Comparison of ENCODE assay signal across 18 mouse cellular contexts in the genomic region with DNA sequence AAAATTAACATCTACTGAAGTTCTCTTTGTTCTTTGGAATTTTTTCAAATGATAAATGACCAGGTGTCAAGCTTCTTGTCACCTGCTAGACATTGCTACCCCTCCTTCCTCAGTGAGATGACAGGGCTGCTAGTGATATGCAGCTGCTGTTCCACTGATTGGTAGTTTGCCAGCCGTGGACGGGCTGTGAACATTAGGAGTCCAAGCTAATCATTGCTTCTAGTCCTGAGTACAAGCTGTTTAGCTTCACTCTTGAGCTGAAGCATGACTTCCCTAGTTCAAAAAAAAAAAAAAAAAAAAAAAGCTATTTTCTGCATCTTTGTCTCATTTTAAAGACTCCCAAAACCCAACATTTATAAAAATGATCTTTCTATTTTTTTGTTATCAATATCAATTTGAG. TPM values are rescaled to one million over a fixed set of nuclear protein-coding genes. Genes with fewer than 3 reads are reported as not detected.
A peak's percentile ranks its signal among the peaks of the same experiment; 100 is the strongest.
DNase-seq lines count a peak whose midpoint lies in the region; ATAC-seq and TF ChIP-seq lines count a peak whose summit lies in the region.
"Had no signal": no experiment of that assay in that cellular context is flagged by ENCODE, and none has a peak within 500 bp of the region (broad histone marks: within the 10 kb centered on the region; RNA-seq: fewer than 3 reads in every experiment).

No protein-coding gene starts in this region.

- no peak overlapping the region for H3K4me3 ChIP-seq in lung, embryonic 14.5 days (ENCODE audit: low read depth, low read length)
- H3K4me3 ChIP-seq in lung, adult 2 months (replicated peaks; ENCODE audit: extremely low read depth, low read depth, low read length) = no peak overlapping the region
- no peak overlapping the region for H3K4me3 ChIP-seq in lung, postnatal 0 days (ENCODE audit: low read depth, low read length)
- no peak overlapping the region for H3K4me3 ChIP-seq in forebrain, embryonic 10.5 days
- H3K4me3 ChIP-seq: embryonic facial prominence, embryonic 15.5 days; erythroblast, embryonic 14.5 days; forebrain, embryonic 15.5 days; heart, embryonic 15.5 days; hindbrain, embryonic 15.5 days had no signal

- DNase-seq in lung, embryonic 14.5 days = peak; percentile 79
- no peak for DNase-seq in lung, adult 2 months
- peak; percentile 5 for DNase-seq in lung, postnatal 0 days (ENCODE audit: low spot score)
- peak; percentile 31 for DNase-seq in lung, postnatal 36 days
- DNase-seq in forebrain, embryonic 10.5 days (ENCODE audit: extremely low spot score, low spot score) = no peak
- DNase-seq in left cerebral cortex, postnatal 25 days (ENCODE audit: low spot score in 2 of 2) = no peak
- DNase-seq: adrenal gland, postnatal 10 days; cerebellum, adult 11-12 months; cerebellum, adult 9-11 months; gastrocnemius, postnatal 36 days; heart, adult 18-20 months; heart, postnatal 36 days had no signal

- intact Hi-C loops in left cerebral cortex, postnatal 25 days (cut with DNase I) = no loop called here

- no peak for TF ChIP-seq EP300 in lung, postnatal 0 days (IDR thresholded peaks at IDR 0.05)

- WGBS in lung, embryonic 14.5 days = 33% methylated on average over 2 of the region's 2 CpGs
- WGBS in lung, adult 2 months = 50% methylated on average over 2 of the region's 2 CpGs
- 23% methylated on average over 2 of the region's 2 CpGs for WGBS in lung, postnatal 0 days
- WGBS in forebrain, embryonic 10.5 days = 93% methylated on average over 2 of the region's 2 CpGs

- no peak overlapping the region for H3K27ac ChIP-seq in lung, embryonic 14.5 days (ENCODE audit: low read depth)
- H3K27ac ChIP-seq in lung, postnatal 0 days (ENCODE audit: low read length) = no peak overlapping the region
- no peak overlapping the region for H3K27ac ChIP-seq in forebrain, embryonic 10.5 days
- H3K27ac ChIP-seq: embryonic facial prominence, embryonic 15.5 days; forebrain, embryonic 15.5 days; heart, embryonic 15.5 days; hindbrain, embryonic 15.5 days had no signal

- TF ChIP-seq POLR2A in lung, adult 2 months (IDR thresholded peaks at IDR 0.05; ENCODE audit: borderline replicate concordance, extremely low read depth, low read depth, low read length) = no peak

- TF ChIP-seq CTCF in lung, embryonic 14.5 days (IDR thresholded peaks at IDR 0.05; ENCODE audit: low read depth) = no peak
- no peak for TF ChIP-seq CTCF in lung, adult 2 months (IDR thresholded peaks at IDR 0.05; ENCODE audit: insufficient read depth, low read length)
- TF ChIP-seq CTCF in lung, postnatal 0 days (IDR thresholded peaks at IDR 0.05) = no peak

- no peaks in the 10 kb centered on the region for H3K36me3 ChIP-seq in lung, embryonic 14.5 days (ENCODE audit: insufficient read depth)
- H3K36me3 ChIP-seq in lung, postnatal 0 days (ENCODE audit: insufficient read depth, low read length) = no peaks in the 10 kb centered on the region
- H3K36me3 ChIP-seq in forebrain, embryonic 10.5 days (replicated peaks) = no peaks in the 10 kb centered on the region
- H3K36me3 ChIP-seq: embryonic facial prominence, embryonic 15.5 days; forebrain, embryonic 15.5 days; heart, embryonic 15.5 days; hindbrain, embryonic 15.5 days had no signal

- no peak overlapping the region for H3K4me2 ChIP-seq in lung, embryonic 14.5 days
- no peak overlapping the region for H3K4me2 ChIP-seq in lung, postnatal 0 days (replicated peaks; ENCODE audit: low read depth, low read length)
- H3K4me2 ChIP-seq: embryonic facial prominence, embryonic 15.5 days; forebrain, embryonic 15.5 days; heart, embryonic 11.5 days; heart, embryonic 15.5 days; hindbrain, embryonic 15.5 days had no signal

- H3K9ac ChIP-seq in lung, embryonic 14.5 days = no peak overlapping the region
- H3K9ac ChIP-seq in lung, postnatal 0 days (replicated peaks; ENCODE audit: low read depth) = no peak overlapping the region
- H3K9ac ChIP-seq: embryonic facial prominence, embryonic 15.5 days; forebrain, embryonic 15.5 days; heart, embryonic 15.5 days; hindbrain, embryonic 15.5 days had no signal

- ATAC-seq in lung, embryonic 14.5 days (ENCODE audit: insufficient read depth) = peak; percentile 86
- peak; percentile 47; the same call in 1 of the 2 replicates for ATAC-seq in lung, postnatal 0 days
- ATAC-seq: forebrain, embryonic 15.5 days had no signal

- H3K27me3 ChIP-seq in lung, embryonic 14.5 days (ENCODE audit: insufficient read depth, low read length) = no peaks in the 10 kb centered on the region
- no peaks in the 10 kb centered on the region for H3K27me3 ChIP-seq in lung, postnatal 0 days (replicated peaks; ENCODE audit: insufficient read depth, low read length)
- H3K27me3 ChIP-seq in forebrain, embryonic 10.5 days (ENCODE audit: poor library complexity, severe bottlenecking) = no peaks in the 10 kb centered on the region
- H3K27me3 ChIP-seq: embryonic facial prominence, embryonic 15.5 days; forebrain, embryonic 15.5 days; heart, embryonic 15.5 days; hindbrain, embryonic 15.5 days had no signal

- 0 out of 2 replicates have a peak, but pooled peaks cover 3% of the 10 kb centered on the region for H3K9me3 ChIP-seq in lung, embryonic 14.5 days (ENCODE audit: low read depth, low read length)
- no peaks in the 10 kb centered on the region for H3K9me3 ChIP-seq in lung, postnatal 0 days (ENCODE audit: low read length)
- no peaks in the 10 kb centered on the region for H3K9me3 ChIP-seq in forebrain, embryonic 10.5 days
- H3K9me3 ChIP-seq: forebrain, embryonic 15.5 days; hindbrain, embryonic 15.5 days had no signal

- H3K4me1 ChIP-seq in lung, embryonic 14.5 days (ENCODE audit: insufficient read depth) = no peaks in the 10 kb centered on the region
- no peaks in the 10 kb centered on the region for H3K4me1 ChIP-seq in lung, adult 2 months (ENCODE audit: control insufficient read depth, insufficient read depth, low read length)
- H3K4me1 ChIP-seq in lung, postnatal 0 days (ENCODE audit: insufficient read depth, low read depth, low read length) = no peaks in the 10 kb centered on the region
- H3K4me1 ChIP-seq in forebrain, embryonic 10.5 days = no peaks in the 10 kb centered on the region
- H3K4me1 ChIP-seq: embryonic facial prominence, embryonic 15.5 days; forebrain, embryonic 15.5 days; heart, embryonic 15.5 days; hindbrain, embryonic 15.5 days had no signal

RNA-seq across cellular contexts. Expression of gene Dmac1, which starts 33.2 kb away (rescaled TPM):
- 124 and 125 TPM in 2 replicates for polyA plus RNA-seq in lung, embryonic 14.5 days (2014; fragmentation: Nextera tagmentation; extraction: Ambion mirVana)
- polyA plus RNA-seq in lung, adult 2 months (2012; rRNA removed) = 31.8 and 34.8 TPM in 2 replicates
- 101 and 110 TPM in 2 replicates for polyA plus RNA-seq in lung, postnatal 0 days (2015; fragmentation: Nextera tagmentation; extraction: Ambion mirVana)
- polyA plus RNA-seq in forebrain, embryonic 10.5 days (2016; fragmentation: Nextera tagmentation; extraction: Ambion mirVana) = 104 and 111 TPM in 2 replicates
- 10 to 100 TPM; 49.8 to 56.4 TPM for total RNA-seq in left cerebral cortex, postnatal 25 days (2021)

Comparison
In these comparisons a context has a peak if more than half of its experiments do, and no peak if none do; other contexts are left out.
1. DNase-seq: peak in lung, embryonic 14.5 days (single experiment), lung, postnatal 0 days (single experiment) and lung, postnatal 36 days (single experiment); none in lung, adult 2 months (single experiment), forebrain, embryonic 10.5 days (single experiment) and left cerebral cortex, postnatal 25 days (0 of 2).